Mouse (Mus musculus) adrenal gland (tissue): ENCODE results near the gene Gab2.
"Not testable (repeated sequence)": the region's sequence is repeated elsewhere in the genome, so short reads cannot be mapped to it uniquely, and the experiment has no call there.

Experiments used
- intact Hi-C: fragments of 180-260 bp; cut with DNase I; formaldehyde crosslinking; loops from one replicate; pipeline ENCODE4 v1.15.1; 2025

Gene Gab2

DNA sequence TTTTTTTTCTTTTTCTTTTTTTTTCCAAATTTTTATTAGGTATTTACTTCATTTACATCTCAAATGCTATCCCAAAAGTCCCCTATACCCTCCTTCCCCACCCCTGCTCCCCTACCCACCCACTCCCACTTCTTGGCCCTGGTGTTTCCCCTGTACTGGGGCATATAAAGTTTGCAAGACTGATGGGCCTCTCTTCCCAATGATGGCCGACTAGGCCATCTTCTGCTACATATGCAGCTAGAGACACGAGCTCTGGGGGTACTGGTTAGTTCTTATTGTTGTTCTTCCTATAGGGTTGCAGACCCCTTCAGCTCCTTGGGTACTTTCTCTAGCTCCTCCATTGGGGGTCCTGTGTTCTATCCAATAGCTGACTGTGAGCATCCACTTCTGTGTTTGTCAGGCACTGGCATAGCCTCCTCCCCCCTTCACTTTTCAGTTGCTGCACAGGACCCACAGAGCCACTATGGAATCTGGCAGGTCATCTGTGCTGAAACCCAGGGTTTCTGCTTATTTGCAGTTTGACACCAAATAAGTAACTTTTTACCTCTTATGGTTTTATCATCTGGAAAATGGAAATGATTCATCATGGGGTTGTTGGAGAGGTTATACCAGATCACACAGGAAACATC lies 164.7 kb downstream of the Gab2 start:
- intact Hi-C loops, result not testable (repeated sequence)

DNA sequence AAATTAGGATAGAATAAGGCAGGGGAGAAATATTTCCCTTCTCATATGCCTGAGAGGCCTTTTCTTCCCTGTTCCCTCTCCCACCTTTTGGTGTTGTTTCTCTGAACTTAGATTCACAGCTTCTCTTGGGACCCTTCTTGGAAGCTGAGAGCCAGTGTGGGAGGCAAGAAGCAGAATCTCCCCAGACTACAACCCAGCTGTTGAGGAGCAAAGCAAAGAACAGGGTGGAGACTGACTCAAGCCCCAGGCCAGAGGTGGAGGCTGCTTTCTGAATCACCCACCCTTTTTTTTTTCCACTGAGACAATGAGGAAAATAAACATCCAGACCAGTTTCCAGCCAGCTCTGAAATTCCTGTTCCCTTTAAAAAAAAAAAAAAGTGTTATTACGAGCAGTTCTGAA lies 166.3 kb downstream of the Gab2 start:
- intact Hi-C loops, result no loop called here

DNA sequence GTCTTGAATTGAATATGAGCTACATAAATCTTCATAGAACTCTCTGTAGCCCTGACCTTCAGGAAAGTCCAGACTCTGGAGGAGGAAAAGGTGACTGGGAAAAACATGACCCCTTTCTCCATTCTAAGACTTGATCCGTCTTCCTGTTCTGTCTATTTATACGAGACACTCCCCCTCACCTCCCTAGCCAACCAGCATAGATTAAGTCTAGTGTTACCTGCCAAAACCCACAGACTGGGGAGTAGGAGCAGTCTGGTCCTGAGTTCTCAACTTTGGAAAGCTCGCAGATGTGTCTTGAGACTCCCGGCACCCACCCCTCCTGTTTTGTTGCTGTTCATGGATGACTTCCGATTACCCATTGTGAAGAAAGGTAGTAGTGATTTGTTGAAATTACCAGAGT lies 166.8 kb downstream of the Gab2 start:
- intact Hi-C loops, result no loop called here

DNA sequence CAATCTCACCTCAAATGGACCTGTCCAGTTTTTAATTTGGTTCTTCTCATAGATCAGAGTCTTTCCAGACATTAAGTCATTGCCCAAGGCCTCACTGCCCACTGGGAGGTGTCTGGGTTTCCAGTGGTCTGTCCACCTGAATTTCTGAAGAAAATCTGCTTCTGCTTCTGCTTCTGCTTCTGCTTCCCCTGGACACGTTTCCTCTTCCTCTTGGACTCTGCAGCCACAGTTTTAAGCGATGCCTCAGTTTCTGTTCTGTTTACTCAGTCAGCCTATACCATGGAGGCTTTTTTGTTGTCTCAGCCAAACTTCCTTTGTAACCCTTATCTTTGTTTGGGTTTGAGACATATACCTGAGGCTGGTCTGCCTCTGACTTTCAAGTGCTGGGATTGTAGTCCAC lies 170.3 kb downstream of the Gab2 start:
- intact Hi-C loops, result no loop called here

DNA sequence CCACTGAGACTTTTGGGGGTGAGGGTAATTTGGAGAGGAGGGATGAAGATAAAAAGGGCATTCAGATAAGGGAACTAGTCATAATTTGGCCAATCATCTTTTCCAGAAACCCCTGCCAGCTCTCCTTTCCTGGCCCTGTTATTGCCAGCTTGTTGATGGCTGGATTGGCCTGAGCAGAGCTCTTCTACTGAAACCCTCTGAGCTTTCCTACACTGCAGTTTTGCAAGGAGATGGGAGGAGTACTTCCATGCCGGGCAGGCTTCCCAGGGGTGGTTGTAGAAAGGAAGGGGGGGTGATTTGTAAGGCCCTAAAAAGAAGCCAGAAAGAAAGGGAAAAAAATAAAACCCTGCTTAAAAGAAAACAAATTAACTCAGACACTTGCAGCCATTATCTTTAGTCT lies 181.2 kb downstream of the Gab2 start:
- intact Hi-C loops, result no loop called here

DNA sequence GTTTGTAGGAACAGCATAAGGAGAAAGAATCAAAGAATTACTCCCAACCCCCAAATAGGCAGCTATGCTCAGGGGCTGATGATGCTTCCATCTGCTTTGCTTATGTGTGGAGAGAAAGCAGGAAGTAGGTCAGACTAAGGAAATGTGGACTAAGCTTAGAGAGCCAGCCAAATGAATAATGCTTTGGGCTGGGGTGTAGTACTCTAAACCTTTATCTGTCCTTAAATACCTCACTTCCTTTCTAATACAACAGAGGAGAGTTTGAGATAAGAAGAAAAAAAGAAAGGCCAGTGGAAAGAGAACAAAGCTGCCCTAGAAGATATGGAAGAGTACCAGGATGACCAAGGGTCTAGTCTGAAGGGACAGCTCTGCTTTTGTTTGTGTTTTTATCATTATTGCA lies 189.0 kb downstream of the Gab2 start:
- intact Hi-C loops, result no loop called here

DNA sequence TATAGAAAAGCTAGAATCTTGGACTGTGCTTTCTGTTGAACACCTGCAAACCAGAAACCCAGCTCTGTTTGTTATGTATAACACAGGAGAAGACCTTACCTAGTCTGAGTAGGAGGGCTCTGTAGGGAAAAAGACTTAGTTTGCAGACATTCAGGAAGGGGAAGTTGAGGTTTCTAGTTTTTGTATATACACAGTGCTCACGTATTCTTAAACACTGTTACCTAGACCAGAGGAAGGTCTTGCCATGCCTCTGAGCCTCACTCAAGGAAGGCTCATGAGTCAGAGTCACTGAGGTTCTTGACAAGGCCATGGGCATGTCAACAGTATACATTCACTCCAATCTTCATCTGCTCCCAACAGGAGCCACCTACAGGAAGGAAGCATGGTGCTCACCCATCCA lies 189.7 kb downstream of the Gab2 start:
- intact Hi-C loops, result no loop called here

DNA sequence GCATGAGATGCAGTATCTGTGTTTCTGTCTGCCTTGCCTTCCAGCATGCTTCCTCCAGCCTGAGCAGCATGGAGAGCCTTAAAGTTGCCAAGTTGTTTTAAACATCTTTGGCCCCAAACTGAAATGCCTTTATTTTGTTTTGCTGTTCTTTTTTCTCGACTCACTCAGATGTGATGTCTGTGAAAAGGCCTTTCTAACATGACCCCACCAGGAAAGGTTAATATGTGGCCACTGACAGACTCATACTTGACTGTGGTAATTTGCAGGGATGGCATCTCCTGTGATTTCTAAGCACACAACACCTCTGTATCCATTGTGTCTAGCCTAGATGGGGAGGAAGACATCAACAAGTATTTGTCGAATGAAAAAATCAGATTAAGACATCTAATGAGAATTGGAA lies 215.6 kb downstream of the Gab2 start:
- intact Hi-C loops, result loop anchor here (2.0 to 5.0 kb wide), 2 partner anchors 215 to 328 kb away; partner anchors contain the start of gene Gab2

DNA sequence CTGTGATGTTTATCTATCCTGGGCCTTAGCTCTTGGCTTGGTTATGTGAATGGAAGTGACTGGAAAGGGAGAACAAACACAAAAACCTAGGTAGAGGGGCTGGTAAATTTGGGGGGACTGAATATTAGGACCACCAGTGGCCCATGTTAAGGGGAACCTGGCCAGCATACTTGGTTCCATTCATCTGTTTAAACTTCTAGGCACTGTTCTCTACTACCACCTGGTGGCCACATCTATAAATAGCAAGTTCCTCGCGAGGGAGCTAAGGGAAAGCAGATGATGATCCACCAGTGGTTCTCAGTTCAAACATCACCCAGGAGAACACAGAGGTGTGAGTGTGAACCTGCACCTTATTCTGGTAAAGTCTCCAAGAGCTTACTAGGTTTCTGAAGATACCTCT lies 216.1 kb downstream of the Gab2 start:
- intact Hi-C loops, result loop anchor here (2.0 to 5.0 kb wide), 2 partner anchors 215 to 329 kb away; partner anchors contain the start of gene Gab2

DNA sequence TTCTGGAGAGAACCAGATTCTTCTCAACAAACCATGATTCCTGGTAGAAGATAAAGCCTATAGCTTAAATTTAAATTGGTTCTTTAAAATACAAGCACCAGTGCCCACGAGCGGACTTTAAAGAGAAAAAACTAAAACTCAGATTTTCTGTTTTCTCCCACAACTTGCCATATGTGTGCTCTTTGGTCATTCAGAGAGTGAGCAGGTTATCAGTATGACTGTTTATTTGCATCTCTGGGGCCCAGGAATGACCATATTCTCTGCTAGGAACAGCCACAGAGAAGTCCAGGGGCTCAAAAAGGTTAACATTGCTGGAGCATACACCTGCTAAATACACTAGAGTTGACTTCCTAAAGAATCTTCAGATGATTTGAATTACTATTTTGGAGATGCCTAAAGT lies 216.9 kb downstream of the Gab2 start:
- intact Hi-C loops, result loop anchor here (5.0 kb wide), 1 partner anchor 216 kb away; the partner anchor contains the start of gene Gab2

DNA sequence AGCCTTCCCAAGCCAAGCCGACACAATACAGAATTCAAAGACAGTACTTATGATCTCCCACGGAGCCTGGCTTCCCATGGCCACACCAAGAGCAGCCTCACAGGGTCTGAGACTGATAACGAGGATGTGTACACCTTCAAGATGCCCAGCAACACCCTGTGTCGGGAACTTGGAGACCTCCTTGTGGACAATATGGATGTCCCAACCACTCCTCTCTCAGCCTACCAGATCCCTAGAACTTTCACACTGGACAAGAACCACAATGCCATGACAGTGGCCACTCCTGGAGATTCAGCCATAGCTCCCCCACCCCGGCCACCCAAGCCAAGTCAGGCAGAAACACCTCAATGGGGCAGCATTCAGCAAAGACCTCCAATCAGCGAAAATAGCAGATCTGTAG lies 217.6 kb downstream of the Gab2 start:
- intact Hi-C loops, result loop anchor here (5.0 kb wide), 1 partner anchor 217 kb away; the partner anchor contains the start of gene Gab2

DNA sequence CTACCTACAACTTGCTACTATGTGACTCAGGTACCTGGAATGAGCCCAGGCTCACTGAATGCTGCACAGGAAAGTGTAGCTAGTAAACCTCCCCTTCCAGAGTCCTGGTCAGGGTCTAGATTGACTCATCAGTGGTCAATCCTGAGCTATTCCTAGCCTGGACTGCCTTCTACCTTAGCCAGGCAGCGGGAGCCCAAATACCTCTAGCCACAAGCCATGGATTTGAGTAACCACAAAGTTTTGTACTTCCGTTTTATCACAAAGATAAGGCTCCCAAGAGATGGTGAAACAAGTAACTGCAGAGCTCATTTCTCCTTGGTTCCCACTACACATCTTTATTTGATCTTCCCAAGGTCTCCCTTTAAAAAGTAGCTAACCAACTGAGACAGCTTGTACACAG lies 219.5 kb downstream of the Gab2 start:
- intact Hi-C loops, result no loop called here

DNA sequence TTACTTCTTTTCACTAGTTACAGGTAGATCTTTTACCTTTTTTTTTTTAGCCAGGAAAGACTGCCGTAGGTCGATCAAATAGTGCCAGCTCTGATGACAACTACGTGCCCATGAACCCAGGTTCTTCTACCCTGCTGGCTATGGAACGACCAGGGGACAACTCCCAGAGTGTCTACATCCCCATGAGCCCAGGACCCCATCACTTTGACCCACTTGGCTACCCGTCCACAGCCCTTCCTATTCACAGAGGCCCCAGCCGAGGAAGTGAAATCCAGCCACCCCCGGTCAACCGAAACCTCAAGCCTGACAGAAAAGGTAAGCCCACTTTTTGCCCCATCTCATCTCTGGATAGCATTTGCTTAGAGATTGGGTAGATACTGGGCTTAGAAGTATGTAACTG lies 219.9 kb downstream of the Gab2 start:
- intact Hi-C loops, result no loop called here

DNA sequence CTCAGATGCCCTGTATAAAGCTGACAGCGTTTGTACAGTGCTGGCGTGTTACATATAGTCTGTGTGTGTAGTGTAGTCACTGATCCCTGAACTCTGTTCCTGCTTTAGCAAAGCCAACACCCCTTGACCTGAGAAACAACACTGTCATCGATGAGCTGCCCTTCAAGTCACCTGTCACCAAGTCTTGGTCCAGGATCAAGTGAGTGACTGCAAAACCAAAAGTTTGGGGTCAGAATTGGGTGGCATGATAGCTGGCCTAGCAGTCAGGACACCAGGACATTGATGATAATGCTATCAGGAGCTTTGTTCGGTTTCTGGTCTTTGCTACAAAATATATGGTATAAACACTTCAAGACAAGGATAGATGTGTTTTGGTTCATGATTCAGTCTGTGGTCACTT lies 220.9 kb downstream of the Gab2 start:
- intact Hi-C loops, result no loop called here

DNA sequence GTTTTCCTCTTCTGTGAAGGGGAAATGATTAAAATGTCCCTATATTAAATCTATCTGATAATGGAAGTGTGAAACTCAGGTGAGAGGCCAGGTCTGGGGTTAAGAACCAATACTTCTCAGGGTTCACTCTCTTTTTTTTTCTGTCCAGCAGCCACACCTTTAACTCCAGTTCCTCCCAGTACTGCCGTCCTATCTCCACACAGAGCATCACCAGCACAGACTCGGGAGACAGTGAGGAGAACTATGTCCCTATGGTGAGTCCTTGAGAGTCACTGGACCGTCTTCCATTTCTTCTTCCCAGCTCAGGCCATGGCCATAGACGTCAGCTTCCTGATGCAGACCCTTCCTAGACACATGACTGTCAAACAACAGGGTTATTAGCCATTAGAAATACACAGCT lies 221.5 kb downstream of the Gab2 start:
- intact Hi-C loops, result no loop called here

DNA sequence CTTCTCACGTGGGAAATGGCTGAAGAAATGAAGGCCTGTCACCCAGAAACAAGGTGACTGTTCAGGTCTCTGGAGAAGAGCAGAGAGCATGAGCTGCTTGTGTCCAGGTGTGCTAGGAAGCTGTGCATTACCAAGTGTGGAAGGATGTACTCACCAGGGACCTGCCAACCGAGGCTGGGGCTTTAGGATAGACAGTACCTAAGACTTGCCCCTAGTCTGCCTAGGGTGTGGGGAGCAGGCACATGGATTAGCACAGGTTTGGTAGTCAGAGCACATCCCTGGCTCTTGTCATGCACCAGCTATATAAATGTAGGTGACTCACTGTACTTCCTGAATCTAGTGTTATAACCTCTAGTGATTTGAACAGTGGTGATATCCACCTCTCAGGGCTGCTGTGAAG lies 222.2 kb downstream of the Gab2 start:
- intact Hi-C loops, result no loop called here

DNA sequence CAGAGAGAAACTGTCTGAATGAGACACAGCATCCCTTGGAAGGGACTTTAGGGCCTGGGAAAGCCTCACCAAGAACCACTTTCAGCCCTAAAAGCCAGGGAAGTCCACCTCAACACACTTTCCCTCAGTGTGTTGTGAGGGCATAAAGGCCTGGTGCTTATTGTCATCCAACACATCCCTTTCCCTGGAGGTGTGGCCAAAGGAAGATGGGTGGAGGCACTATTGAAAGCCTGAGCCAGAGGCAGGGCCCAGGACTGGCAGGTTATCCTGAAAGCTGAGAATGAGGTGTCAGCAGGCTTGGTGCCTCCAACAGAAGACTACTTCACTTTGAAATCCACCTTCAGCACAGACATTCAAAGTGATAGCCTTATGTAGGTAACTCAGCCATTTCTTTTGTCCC lies 223.1 kb downstream of the Gab2 start:
- intact Hi-C loops, result no loop called here

DNA sequence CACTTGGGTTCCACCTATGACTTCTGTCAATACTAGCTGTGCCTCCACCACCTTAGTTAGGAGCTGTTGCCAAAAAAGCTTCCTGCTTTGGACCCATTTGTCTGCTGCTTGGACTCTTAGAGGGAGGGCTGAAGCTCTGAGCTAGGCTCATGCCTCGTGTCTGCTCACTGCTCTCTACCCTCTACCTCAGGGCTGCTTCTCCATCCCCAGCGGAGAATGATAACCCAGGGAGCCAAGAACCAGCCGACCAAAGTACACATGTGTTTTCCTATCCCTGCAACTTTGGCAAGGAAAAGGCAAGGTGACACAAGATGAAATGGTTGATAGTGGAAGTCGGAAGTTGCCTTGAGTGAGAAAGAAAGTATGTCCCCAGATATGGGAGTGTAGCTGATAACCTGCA lies 223.8 kb downstream of the Gab2 start:
- intact Hi-C loops, result no loop called here

DNA sequence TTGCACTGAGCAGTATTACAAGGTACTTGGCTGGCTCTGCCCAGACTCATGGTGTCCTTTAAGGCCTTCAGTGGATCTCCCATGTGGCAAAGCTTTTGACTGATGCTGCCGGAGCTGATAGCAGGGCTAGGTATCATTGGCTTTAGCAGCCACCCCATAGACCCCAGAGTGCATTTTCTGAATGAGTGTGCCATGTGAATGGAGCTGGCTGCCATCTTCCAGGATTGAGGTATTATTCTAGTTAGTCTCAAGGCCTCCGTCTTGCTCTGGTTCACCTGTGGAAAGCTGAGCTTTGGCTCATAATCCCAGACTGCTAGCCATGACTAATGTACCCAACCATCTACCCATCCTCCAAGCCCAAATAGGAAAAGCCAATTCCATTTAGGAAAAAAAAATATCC lies 225.4 kb downstream of the Gab2 start:
- intact Hi-C loops, result no loop called here

DNA sequence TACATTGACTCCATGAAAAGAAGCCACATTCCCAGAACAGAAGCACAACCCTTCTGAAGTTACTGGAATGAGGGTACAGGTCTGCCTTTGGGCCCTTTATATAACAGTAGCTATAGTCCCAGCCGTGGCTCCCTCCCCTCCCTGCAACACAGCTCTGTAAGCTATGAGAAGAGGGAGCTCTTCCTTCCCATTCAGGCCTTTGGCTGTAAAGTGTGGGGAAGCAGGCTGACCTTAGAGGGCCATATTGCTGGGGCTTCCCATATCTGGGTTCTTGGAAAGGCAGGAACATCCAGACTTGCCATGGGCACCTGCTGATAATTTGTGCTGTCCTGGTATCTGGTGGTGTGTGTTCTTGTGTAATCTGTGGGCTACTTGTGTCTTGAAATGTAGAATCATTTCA lies 226.2 kb downstream of the Gab2 start:
- intact Hi-C loops, result no loop called here

DNA sequence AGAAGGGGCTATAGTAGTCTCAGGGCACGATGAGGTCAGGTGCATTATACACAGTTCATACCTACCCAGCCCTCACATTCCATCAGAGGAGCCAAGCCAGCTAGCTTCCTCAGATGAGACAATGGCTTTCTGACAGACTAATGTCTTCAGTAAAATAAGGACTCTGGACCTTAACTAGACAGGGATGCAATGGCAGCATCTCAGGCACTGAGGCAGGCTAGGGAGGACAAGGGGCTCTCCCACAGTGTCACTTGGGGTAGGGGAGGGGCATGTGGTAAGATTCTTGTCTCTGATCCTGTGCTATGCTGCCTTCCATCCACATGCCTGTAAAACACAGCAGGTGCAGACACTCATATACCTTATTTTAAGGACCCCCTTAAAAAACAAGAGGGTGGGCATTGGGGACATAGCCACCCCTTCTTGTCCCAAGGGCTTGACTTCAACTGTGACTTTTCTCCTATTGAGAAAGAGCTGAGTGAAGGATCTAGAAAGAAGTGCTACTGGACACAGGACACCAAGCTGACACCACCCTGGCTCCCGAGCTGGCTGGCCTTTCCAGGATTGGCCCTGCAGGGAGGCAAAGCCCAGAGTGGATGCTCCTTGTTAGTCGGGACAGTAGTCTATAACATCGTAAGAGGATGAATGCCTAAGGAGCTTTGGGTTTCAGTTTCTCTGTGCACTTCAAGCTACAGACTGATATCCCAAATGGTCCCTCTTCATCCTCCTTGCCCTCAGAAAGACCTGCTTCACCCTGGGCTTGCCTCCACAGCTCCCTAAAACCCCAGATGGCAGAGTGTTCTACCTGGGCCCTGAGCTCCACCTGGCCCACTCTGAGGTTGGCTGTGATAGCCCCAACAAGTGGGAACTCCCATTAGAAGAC lies 228.3 kb downstream of the Gab2 start:
- intact Hi-C loops, result no loop called here

DNA sequence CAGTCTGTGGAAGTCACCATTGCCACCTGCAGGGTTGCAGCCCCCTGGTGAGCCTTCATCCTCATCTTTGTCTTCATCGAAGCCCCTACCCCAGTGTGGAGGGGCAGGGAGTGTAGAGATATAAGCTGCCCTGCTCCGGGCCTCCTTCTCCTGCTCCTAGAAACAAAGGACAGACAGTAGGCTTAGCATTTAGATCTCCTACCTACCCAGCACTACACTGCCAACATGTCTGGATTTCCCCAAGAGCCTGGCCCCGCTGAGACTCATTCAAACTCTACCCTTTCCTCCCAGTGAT lies 228.9 kb downstream of the Gab2 start:
- intact Hi-C loops, result no loop called here

DNA sequence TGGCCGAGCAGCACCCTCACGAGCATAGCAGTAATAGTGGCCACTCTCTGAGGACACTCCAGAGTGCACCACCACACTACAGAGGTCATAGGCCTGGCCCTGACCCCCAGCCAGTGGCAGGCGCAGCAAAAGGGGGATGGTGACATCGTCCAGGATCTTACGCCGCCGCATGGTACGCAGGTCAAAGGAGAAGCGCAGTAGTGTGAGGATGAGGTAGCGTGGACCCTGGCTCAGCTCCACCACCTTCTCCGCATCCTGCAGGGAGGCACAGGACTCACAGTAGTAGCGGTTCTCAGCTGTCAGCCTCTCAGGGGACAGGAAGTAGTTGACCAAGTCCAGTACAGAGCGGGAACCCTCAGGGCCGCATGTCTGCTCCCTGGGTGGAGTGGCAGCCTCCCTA lies 230.2 kb downstream of the Gab2 start:
- intact Hi-C loops, result no loop called here
